Mouse (Mus musculus) cerebellum, adult 18-20 months (tissue): ENCODE measurements around the gene Scgb2b3.

ENCODE experiments used
- DNase-seq, 2 experiments: peaks; one replicate each; pipeline ENCODE4 v3.0.0; 2021

Scgb2b3 gene

DNA sequence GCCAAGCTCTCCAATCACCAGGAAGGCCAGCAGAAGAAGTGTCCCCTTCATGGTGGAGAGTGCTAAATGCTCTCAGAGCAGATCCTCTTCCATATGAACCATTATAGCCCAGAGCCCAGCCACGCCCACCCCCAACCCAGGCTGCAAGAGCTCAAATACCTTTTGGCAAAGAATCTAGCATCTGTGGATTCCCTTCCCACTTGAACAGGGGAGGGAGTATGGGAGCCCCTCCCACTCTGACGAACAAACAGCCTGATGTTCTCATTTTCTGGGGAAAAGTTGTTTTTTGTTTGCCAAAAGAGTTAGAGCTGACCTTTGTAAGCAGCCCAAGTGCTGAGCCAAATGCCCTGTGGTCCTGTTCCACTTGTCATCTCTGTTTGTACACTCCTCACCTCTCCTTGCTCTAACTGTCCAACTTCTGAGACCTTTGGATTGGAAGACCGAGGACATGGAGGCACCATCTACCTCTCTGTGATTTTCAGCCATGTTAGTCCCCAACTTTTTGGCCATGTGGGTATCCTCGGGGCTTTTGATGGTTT lies at the start of gene Scgb2b3:
Gene Scgb2b3 (minus strand): TSS at position 51 of the 539 bp plus-strand sequence.
- no peak for DNase-seq

DNA sequence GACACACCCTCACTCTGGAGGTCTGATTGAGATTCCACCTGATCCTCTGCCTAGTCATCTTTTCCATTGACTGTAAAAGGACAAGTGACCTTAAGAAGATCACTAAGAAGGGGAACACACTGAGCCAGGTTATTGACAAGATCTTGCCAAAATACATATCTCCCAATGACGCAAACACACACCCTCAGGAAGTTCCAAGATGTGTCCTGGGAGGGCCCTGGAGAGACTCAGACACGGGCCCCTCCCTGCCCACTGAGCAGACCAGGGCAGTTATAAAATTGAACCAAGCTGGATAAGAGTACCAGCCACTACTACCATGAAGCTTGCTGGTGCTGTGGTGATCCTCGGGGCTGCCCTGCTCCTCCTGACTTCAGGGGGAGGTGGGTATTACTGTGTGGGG lies 13.4 kb upstream of the Scgb2b3 start, which contains the start of gene Scgb1b3:
Gene Scgb1b3 (plus strand): TSS at position 301 of the 400 bp plus-strand sequence.
- DNase-seq: no peak
